Mouse (Mus musculus): Measurements from ENCODE around the gene Hs6st3. TPM values are rescaled to one million over a fixed set of nuclear protein-coding genes. Genes with fewer than 3 reads are reported as not detected.

The Hs6st3 gene
- total and polyA plus RNA-seq, 2 experiments from 2014 or later = 2.4 to 23.4 TPM

DNA sequence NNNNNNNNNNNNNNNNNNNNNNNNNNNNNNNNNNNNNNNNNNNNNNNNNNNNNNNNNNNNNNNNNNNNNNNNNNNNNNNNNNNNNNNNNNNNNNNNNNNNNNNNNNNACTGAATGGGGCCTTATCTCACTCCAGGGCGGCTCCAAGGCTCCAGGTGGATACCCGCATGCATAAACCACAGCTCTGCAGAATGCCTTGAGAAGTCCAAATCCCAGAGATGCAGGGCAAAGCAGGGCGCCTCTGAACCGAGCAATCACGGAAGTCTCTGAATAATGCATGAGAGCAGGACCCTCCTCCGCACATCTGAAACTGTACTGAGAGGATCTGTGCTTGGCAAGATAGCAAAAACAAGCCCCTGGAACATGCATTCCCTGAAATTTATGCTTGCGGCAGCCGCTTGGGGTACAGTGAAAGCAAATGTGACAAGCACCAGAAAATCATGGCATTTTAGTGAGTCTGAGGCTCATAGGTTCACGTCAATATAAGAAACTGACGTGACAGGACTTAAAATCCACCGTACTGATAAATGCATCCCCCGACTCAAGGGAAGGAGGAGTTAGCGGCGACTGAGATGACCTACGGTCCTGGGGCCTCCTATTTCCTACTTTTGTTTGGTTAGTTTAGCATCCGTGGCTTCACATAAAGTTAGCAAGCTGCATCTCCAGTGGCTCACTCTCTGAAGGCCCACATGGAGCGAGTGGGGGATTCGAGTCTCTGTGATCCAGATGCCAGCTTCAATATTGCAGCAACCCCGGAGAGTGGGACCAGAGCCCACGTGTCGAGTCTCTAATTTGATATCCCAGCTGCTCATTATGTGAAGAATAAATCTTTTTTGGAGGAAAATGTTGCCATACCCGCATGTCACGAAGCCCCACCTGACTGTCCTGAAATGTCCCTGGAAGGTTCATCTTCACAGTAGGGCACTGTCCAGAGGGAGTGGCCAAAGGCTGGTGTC lies 719.5 kb downstream of the Hs6st3 start:
- Histone ChIP-seq H3K4me2 (ENCODE audit: low read depth) (peak overlapping the region; percentile 52), H3K4me3 (ENCODE audit: low read depth, low read length) (peak overlapping the region; percentile 19), H3K9me3 (ENCODE audit: low read length) (no peaks in the 10 kb centered on the region), H3K36me3 (ENCODE audit: insufficient read depth) (no peaks in the 10 kb centered on the region), H3K9ac (peak overlapping the region; percentile 39), H3K4me1 (ENCODE audit: insufficient read depth) (peaks cover 8% of the 10 kb centered on the region), H3K27me3 (ENCODE audit: insufficient read depth, low read length) (no peaks in the 10 kb centered on the region), H3K27ac (ENCODE audit: low read depth, low read length) (peak overlapping the region; percentile 69)
- TF ChIP-seq CTCF (IDR thresholded peaks at IDR 0.05; ENCODE audit: low read depth) = peak; percentile 32; the same call in 1 of the 2 replicates
- peak; percentile 89 for ATAC-seq
- 33% methylated on average over 23 of the region's 23 CpGs for WGBS
- peak; percentile 72 for DNase-seq

DNA sequence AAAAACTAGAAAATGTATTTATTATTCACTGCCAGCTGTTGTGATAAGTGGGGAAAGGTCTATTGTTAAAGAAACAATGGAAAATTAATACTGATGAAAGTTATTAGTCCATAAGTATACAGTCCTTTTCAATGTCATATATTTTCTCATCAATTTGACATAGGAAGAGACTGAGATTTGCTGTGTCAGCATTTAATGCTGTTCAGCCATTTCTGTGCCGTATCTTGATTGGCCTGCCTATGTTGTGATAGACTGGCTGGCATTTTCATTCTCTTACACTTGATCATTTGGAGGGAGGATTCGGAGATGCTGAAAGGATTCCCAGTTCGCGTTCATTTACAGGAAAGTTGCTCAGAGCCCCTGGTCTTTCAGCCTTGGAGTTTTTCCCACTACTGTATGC lies 735.5 kb downstream of the Hs6st3 start:
- TF ChIP-seq CTCF (IDR thresholded peaks at IDR 0.05; ENCODE audit: low read depth) = no peak
- ATAC-seq (no peak), DNase-seq (no peak)
- H3K4me1 ChIP-seq (ENCODE audit: insufficient read depth) = no peaks in the 10 kb centered on the region
- H3K9me3 ChIP-seq (ENCODE audit: low read length) = no peaks in the 10 kb centered on the region
- no peaks in the 10 kb centered on the region for H3K36me3 ChIP-seq (ENCODE audit: insufficient read depth)
- WGBS = 65% methylated on average over 4 of the region's 4 CpGs
- no peak overlapping the region for H3K27ac ChIP-seq (ENCODE audit: low read depth, low read length)
- H3K27me3 ChIP-seq (ENCODE audit: insufficient read depth, low read length) = no peaks in the 10 kb centered on the region
- H3K4me3 ChIP-seq (ENCODE audit: low read depth, low read length) = no peak overlapping the region
- no peak overlapping the region for H3K9ac ChIP-seq
- no peak overlapping the region for H3K4me2 ChIP-seq (ENCODE audit: low read depth)

DNA sequence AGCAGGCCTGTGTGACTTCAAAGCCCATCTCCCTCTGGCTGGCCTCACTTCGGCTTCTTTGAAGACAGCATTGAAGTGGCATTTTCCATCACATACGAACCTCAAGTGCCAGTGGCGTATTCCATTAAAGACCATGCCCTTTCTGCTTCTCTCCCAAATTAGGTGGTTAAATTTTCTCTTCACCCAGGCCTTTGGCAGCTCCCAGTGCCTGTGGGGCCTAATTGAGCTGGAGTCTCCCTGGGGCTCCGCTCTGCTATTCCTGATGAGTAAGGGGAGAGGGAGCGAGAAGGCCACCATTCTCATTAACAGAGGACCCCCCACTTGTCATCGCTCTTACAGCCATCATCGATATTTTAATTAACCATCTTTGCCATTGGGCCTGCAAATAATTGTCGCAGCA lies 754.8 kb downstream of the Hs6st3 start:
- ATAC-seq = no peak
- no peaks in the 10 kb centered on the region for H3K36me3 ChIP-seq (ENCODE audit: insufficient read depth)
- no peaks in the 10 kb centered on the region for H3K9me3 ChIP-seq (ENCODE audit: low read length)
- no peak overlapping the region for H3K27ac ChIP-seq (ENCODE audit: low read depth, low read length)
- H3K9ac ChIP-seq = no peak overlapping the region
- H3K27me3 ChIP-seq (ENCODE audit: insufficient read depth, low read length) = no peaks in the 10 kb centered on the region
- no peak for TF ChIP-seq CTCF (IDR thresholded peaks at IDR 0.05; ENCODE audit: low read depth)
- 75% methylated on average over 8 of the region's 8 CpGs for WGBS
- DNase-seq = no peak
- no peak overlapping the region for H3K4me3 ChIP-seq (ENCODE audit: low read depth, low read length)
- H3K4me1 ChIP-seq (ENCODE audit: insufficient read depth) = no peaks in the 10 kb centered on the region
- no peak overlapping the region for H3K4me2 ChIP-seq (ENCODE audit: low read depth)

DNA sequence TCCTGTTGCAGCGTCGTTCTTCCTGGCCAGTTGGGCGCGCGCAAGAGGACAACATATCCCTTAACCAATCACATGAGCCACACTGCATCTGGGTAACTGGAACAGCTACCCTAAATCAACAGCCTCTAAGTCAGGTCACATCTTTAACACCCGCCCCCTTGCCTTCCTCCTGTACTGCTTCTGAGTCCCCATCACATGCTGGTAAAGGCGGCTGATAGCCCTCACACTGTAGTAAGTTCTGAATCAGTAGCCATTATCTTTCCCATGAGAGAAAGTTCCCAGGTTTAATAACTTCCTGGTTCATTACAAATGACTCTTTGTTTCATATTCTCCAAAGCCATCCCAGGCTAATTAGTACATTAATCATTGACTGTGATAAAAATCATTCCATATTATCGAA lies 757.0 kb downstream of the Hs6st3 start:
- ATAC-seq (no peak), DNase-seq (no peak)
- no peak overlapping the region for H3K9ac ChIP-seq
- H3K4me2 ChIP-seq (ENCODE audit: low read depth) = no peak overlapping the region
- no peaks in the 10 kb centered on the region for H3K36me3 ChIP-seq (ENCODE audit: insufficient read depth)
- no peak overlapping the region for H3K27ac ChIP-seq (ENCODE audit: low read depth, low read length)
- H3K9me3 ChIP-seq (ENCODE audit: low read length) = no peaks in the 10 kb centered on the region
- 93% methylated on average over 8 of the region's 8 CpGs for WGBS
- H3K4me1 ChIP-seq (ENCODE audit: insufficient read depth) = no peaks in the 10 kb centered on the region
- no peak overlapping the region for H3K4me3 ChIP-seq (ENCODE audit: low read depth, low read length)
- no peak for TF ChIP-seq CTCF (IDR thresholded peaks at IDR 0.05; ENCODE audit: low read depth)
- H3K27me3 ChIP-seq (ENCODE audit: insufficient read depth, low read length) = no peaks in the 10 kb centered on the region

DNA sequence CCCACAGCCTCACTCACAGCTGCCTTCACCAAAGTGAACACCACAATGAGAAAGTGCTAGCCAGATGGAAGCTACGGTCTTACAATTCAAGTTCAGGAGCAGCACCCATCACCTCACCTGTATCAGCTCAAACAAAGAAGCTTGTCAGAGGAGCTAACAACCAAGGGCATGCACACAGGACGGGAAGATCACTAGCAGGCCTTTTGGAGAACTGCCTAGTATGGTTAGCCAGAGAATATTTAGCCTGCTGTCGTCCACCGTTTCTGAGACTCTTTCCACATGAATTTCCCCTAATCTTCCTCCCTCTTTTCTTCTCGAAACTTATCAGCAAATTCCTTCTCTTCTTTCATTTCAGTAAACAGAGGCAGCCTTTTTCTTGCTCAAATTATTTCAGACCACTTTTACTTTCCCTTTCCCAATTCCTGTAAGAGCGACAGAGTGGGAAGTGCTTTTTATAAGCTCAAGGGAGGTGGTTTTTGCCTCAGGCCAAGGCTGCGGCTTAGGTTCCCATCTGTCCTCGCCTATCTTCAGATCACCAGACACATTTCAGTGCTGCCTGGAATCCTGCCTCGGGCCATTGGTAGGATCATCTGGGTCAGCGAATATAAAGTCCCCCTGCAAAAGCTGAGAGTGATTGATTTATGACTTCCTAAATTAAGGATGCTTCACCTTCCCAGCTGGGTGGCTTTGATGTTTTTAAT lies 757.8 kb downstream of the Hs6st3 start:
- Histone ChIP-seq H3K4me3 (ENCODE audit: low read depth, low read length) (no peak overlapping the region), H3K4me1 (ENCODE audit: insufficient read depth) (no peaks in the 10 kb centered on the region), H3K27me3 (ENCODE audit: insufficient read depth, low read length) (no peaks in the 10 kb centered on the region), H3K9ac (no peak overlapping the region), H3K27ac (ENCODE audit: low read depth, low read length) (no peak overlapping the region), H3K9me3 (ENCODE audit: low read length) (no peaks in the 10 kb centered on the region), H3K4me2 (ENCODE audit: low read depth) (no peak overlapping the region), H3K36me3 (ENCODE audit: insufficient read depth) (no peaks in the 10 kb centered on the region)
- ATAC-seq (no peak), DNase-seq (no peak)
- 72% methylated on average over 10 of the region's 10 CpGs for WGBS
- TF ChIP-seq CTCF (IDR thresholded peaks at IDR 0.05; ENCODE audit: low read depth) = no peak

DNA sequence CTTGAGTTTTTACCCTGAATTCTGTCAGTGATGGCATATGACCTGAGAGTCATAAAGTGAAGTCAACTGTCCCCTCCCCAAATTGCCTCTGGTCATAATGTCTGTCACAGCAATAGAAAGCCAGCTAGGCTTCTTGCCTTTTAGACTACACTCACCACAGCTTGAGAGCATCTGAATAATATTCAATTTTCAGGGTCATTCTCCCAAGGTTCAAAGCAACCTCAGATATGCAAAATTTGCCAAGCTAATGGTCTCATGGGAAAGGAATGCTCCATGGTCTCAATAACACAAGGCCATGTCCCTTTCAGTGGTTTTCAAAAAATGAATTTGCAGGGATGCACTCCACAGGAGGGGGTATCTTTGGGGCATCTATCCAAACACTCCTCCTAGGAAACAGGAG lies 764.3 kb downstream of the Hs6st3 start:
- Histone ChIP-seq H3K9ac (no peak overlapping the region), H3K27me3 (ENCODE audit: insufficient read depth, low read length) (no peaks in the 10 kb centered on the region), H3K9me3 (ENCODE audit: low read length) (no peaks in the 10 kb centered on the region), H3K27ac (ENCODE audit: low read depth, low read length) (no peak overlapping the region), H3K4me3 (ENCODE audit: low read depth, low read length) (no peak overlapping the region), H3K36me3 (ENCODE audit: insufficient read depth) (no peaks in the 10 kb centered on the region), H3K4me2 (ENCODE audit: low read depth) (no peak overlapping the region), H3K4me1 (ENCODE audit: insufficient read depth) (no peaks in the 10 kb centered on the region)
- no peak for DNase-seq
- ATAC-seq = no peak
- no peak for TF ChIP-seq CTCF (IDR thresholded peaks at IDR 0.05; ENCODE audit: low read depth)
